Mouse (Mus musculus) MEL (cell line): ENCODE results near the gene Ppp1r9b. TPM values are rescaled to one million over a fixed set of nuclear protein-coding genes. Genes with fewer than 3 reads are reported as not detected.
A peak's percentile ranks its signal among the peaks of the same experiment; 100 is the strongest.

Source experiments
- DNase-seq: peaks from one replicate; pipeline ENCODE4 v3.0.0; 2011; ENCODE audit warnings: low read depth, low spot score
- H3K27ac ChIP-seq: 2 replicates; pipeline ENCODE4 v1.5.1; 2012; ENCODE audit warnings: low read depth, mild to moderate bottlenecking, control low read depth, low read length, moderate library complexity; ENCODE audit not compliant: control insufficient read depth
- H3K27me3 ChIP-seq, 2 experiments: fragments of 150-350 bp in 1 of 2; sonication (generic) in 1 of 2; 2 replicates each; pipeline ENCODE4 v1.6.1; 2012; ENCODE audit warnings: low read length in 2 of 2, mild to moderate bottlenecking in 2 of 2, improper control_type of control experiment in 1 of 2, moderate library complexity in 1 of 2; ENCODE audit not compliant: insufficient read depth in 2 of 2, control insufficient read depth in 1 of 2
- H3K36me3 ChIP-seq, 2 experiments: 2 replicates each; pipeline ENCODE4 v1.6.1; 2012 to 2014; ENCODE audit warnings: low read length in 2 of 2, improper control_type of control experiment in 1 of 2, inconsistent platforms in 1 of 2, mild to moderate bottlenecking in 1 of 2; ENCODE audit not compliant: insufficient read depth in 2 of 2, control insufficient read depth in 1 of 2
- H3K4me1 ChIP-seq, 2 experiments: fragments of 150-350 bp in 1 of 2; sonication (generic) in 1 of 2; 2 replicates each; pipeline ENCODE4 v1.6.1; 2012; ENCODE audit warnings: low read length in 2 of 2, improper control_type of control experiment in 1 of 2, mild to moderate bottlenecking in 1 of 2; ENCODE audit not compliant: insufficient read depth in 2 of 2, control insufficient read depth in 1 of 2
- H3K4me3 ChIP-seq, 2 experiments: fragments of 150-350 bp in 1 of 2; sonication (generic) in 1 of 2; 2 replicates each; pipeline ENCODE4 v1.5.1; 2012; ENCODE audit warnings: low read depth in 2 of 2, low read length in 2 of 2, mild to moderate bottlenecking in 2 of 2, moderate library complexity in 2 of 2, control low read depth in 1 of 2, improper control_type of control experiment in 1 of 2; ENCODE audit not compliant: control insufficient read depth in 1 of 2, insufficient read depth in 1 of 2
- H3K79me2 ChIP-seq: 2 replicates; pipeline ENCODE4 v1.6.1; 2012; ENCODE audit warnings: mild to moderate bottlenecking, low read length, moderate library complexity; ENCODE audit not compliant: control insufficient read depth, poor library complexity, insufficient read depth
- H3K9ac ChIP-seq: 2 replicates; pipeline ENCODE4 v1.6.1; 2012; ENCODE audit warnings: low read depth, mild to moderate bottlenecking, control low read depth, low read length, moderate library complexity; ENCODE audit not compliant: control insufficient read depth, poor library complexity, severe bottlenecking
- H3K9me3 ChIP-seq: fragments of 150-350 bp; sonication (generic); replicated peaks from 2 replicates; pipeline ENCODE4 v1.6.1; 2012; ENCODE audit warnings: mild to moderate bottlenecking, low read length, improper control_type of control experiment, moderate library complexity; ENCODE audit not compliant: insufficient read depth
- CHD2 ChIP-seq: IDR thresholded peaks from 2 replicates; pipeline ENCODE4 v1.6.1; 2011; ENCODE audit warnings: low read length, improper control_type of control experiment
- CTCF ChIP-seq, 3 experiments: IDR thresholded peaks in 2 of 3; conservative IDR thresholded peaks in 1 of 3; 2 replicates each; pipeline ENCODE4 v1.5.1; 2011 to 2012; ENCODE audit warnings: low read length in 3 of 3, low read depth in 2 of 3, mild to moderate bottlenecking in 2 of 3, improper control_type of control experiment in 1 of 3, inconsistent platforms in 1 of 3, mixed read lengths in 1 of 3, moderate library complexity in 1 of 3; ENCODE audit not compliant: control insufficient read depth in 1 of 3, insufficient read depth in 1 of 3, poor library complexity in 1 of 3, severe bottlenecking in 1 of 3
- ELF1 ChIP-seq: IDR thresholded peaks from 2 replicates; pipeline ENCODE4 v1.6.1; 2014; ENCODE audit warnings: low read depth, mild to moderate bottlenecking, inconsistent platforms, low read length, improper control_type of control experiment, moderate library complexity
- EP300 ChIP-seq, 2 experiments: IDR thresholded peaks; 2 replicates each; pipeline ENCODE4 v1.6.1; 2011; ENCODE audit warnings: improper control_type of control experiment in 2 of 2, low read length in 2 of 2, low read depth in 1 of 2, mild to moderate bottlenecking in 1 of 2
- GATA1 ChIP-seq: IDR thresholded peaks from 2 replicates; pipeline ENCODE4 v1.6.1; 2011; ENCODE audit warnings: low read depth, low read length, improper control_type of control experiment
- JUND ChIP-seq: IDR thresholded peaks from 2 replicates; pipeline ENCODE4 v1.6.1; 2011; ENCODE audit warnings: low read depth, mild to moderate bottlenecking, improper control_type of control experiment, low read length
- MYB ChIP-seq: IDR thresholded peaks from 2 replicates; pipeline ENCODE4 v1.6.1; 2011; ENCODE audit warnings: mild to moderate bottlenecking, low read depth, low read length, improper control_type of control experiment
- NELFE ChIP-seq: IDR thresholded peaks from 2 replicates; pipeline ENCODE4 v1.6.1; 2011; ENCODE audit warnings: low read depth, low read length, improper control_type of control experiment
- NRF1 ChIP-seq: IDR thresholded peaks from 2 replicates; pipeline ENCODE4 v1.6.1; 2014; ENCODE audit warnings: low read depth, mild to moderate bottlenecking, inconsistent platforms, low read length, improper control_type of control experiment, moderate library complexity; ENCODE audit not compliant: poor library complexity, insufficient read depth, severe bottlenecking
- POLR2A ChIP-seq, 2 experiments: IDR thresholded peaks; 2 replicates each; pipeline ENCODE4 v1.6.1; 2011 to 2012; ENCODE audit warnings: low read length in 2 of 2, mild to moderate bottlenecking in 2 of 2, control low read depth in 1 of 2, improper control_type of control experiment in 1 of 2, low read depth in 1 of 2, moderate library complexity in 1 of 2; ENCODE audit not compliant: control insufficient read depth in 1 of 2, insufficient read depth in 1 of 2, poor library complexity in 1 of 2
- POLR2AphosphoS2 ChIP-seq: IDR thresholded peaks from 2 replicates; pipeline ENCODE4 v1.6.1; 2011; ENCODE audit warnings: low read length, improper control_type of control experiment
- POLR2AphosphoS5 ChIP-seq: IDR thresholded peaks from 2 replicates; pipeline ENCODE4 v1.6.1; 2012; ENCODE audit warnings: low read depth, borderline replicate concordance, mild to moderate bottlenecking, inconsistent platforms, low read length, moderate library complexity, mixed read lengths
- RAD21 ChIP-seq: IDR thresholded peaks from 2 replicates; pipeline ENCODE4 v1.6.1; 2011; ENCODE audit warnings: mild to moderate bottlenecking, low read depth, low read length, improper control_type of control experiment
- RCOR1 ChIP-seq: IDR thresholded peaks from 2 replicates; pipeline ENCODE4 v1.6.1; 2012; ENCODE audit warnings: low read depth, mild to moderate bottlenecking, inconsistent platforms, low read length, improper control_type of control experiment
- SMC3 ChIP-seq: IDR thresholded peaks from 2 replicates; pipeline ENCODE4 v1.6.1; 2011; ENCODE audit warnings: low read depth, low read length, improper control_type of control experiment
- TAL1 ChIP-seq: IDR thresholded peaks from 2 replicates; pipeline ENCODE4 v1.6.1; 2012; ENCODE audit warnings: mild to moderate bottlenecking, inconsistent platforms, low read length, moderate library complexity, mixed read lengths
- TBP ChIP-seq: IDR thresholded peaks from 2 replicates; pipeline ENCODE4 v1.8.0; 2011; ENCODE audit warnings: low read depth, low read length, improper control_type of control experiment
- TCF12 ChIP-seq: IDR thresholded peaks from 2 replicates; pipeline ENCODE4 v1.6.1; 2014; ENCODE audit warnings: low read depth, mild to moderate bottlenecking, inconsistent platforms, low read length, improper control_type of control experiment, moderate library complexity
- USF1 ChIP-seq: IDR thresholded peaks from 2 replicates; pipeline ENCODE4 v1.6.1; 2014; ENCODE audit warnings: low read depth, mild to moderate bottlenecking, inconsistent platforms, low read length, improper control_type of control experiment, moderate library complexity
- ZC3H11A ChIP-seq: IDR thresholded peaks from 2 replicates; pipeline ENCODE4 v1.6.1; 2012; ENCODE audit warnings: low read depth, mild to moderate bottlenecking, inconsistent platforms, low read length, improper control_type of control experiment
- ZMIZ1 ChIP-seq: IDR thresholded peaks from 2 replicates; pipeline ENCODE4 v1.6.1; 2012; ENCODE audit warnings: low read depth, mild to moderate bottlenecking, inconsistent platforms, low read length, improper control_type of control experiment, moderate library complexity
- ZNF384 ChIP-seq: IDR thresholded peaks from 2 replicates; pipeline ENCODE4 v1.6.1; 2012; ENCODE audit warnings: low read depth, mild to moderate bottlenecking, inconsistent platforms, low read length, improper control_type of control experiment
- polyA plus RNA-seq, 2 experiments: library from polyadenylated mRNA; stranded (reverse) in 1 of 2; unstranded in 1 of 2; fragments of >175 nt in 1 of 2; fragments of >200 nt in 1 of 2; gene quantifications; 2 replicates each; pipeline versions ENCODE4 v1.2.1 to v1.2.4; 2012; ENCODE audit warnings: low replicate concordance in 2 of 2, low read depth in 1 of 2; ENCODE audit not compliant: insufficient read length in 2 of 2, insufficient read depth in 1 of 2, missing spikeins in 1 of 2
- total RNA-seq: library from RNA; depleted of rRNA; stranded (reverse); fragments of 300-350 nt; gene quantifications from 2 replicates; pipeline ENCODE4 v1.2.3, GENCODE M21; 2012

The Ppp1r9b gene
- total and polyA plus RNA-seq, 3 experiments, result 47.0 to 169 (median 150) TPM

GRCm38 (mm10) chr11:95000548-95000947, 9.7 kb downstream of the Ppp1r9b start (continued):
- TF ChIP-seq JUND, result no peak
- TF ChIP-seq ZMIZ1, result no peak; the same call in 1 of the 2 replicates
- TF ChIP-seq CTCF (IDR thresholded peaks at IDR 0.05 in 2 of 3, conservative IDR thresholded peaks at IDR 0.05 in 1 of 3; ENCODE audit: control insufficient read depth in 1 of 3, insufficient read depth in 1 of 3, low read depth in 2 of 3, low read length in 3 of 3, poor library complexity in 1 of 3, severe bottlenecking in 1 of 3), result no peak
- no peak for TF ChIP-seq NRF1
- peak; percentile 44 for TF ChIP-seq NELFE
- TF ChIP-seq EP300 (IDR thresholded peaks at IDR 0.05; ENCODE audit: low read depth in 1 of 2, low read length in 2 of 2), result peak; percentile 62 to 79
- TF ChIP-seq POLR2A (IDR thresholded peaks at IDR 0.05; ENCODE audit: control insufficient read depth in 1 of 2, insufficient read depth in 1 of 2, low read depth in 1 of 2, low read length in 2 of 2, poor library complexity in 1 of 2), result peak in 1 of 2 experiments; percentile 70; a peak in 2 of 4 replicates
- TF ChIP-seq USF1, result no peak
- TF ChIP-seq TCF12, result peak; percentile 68
- TF ChIP-seq MYB, result no peak
- TF ChIP-seq POLR2AphosphoS5, result no peak
- TF ChIP-seq, all 39 proteins: peak for 17

GRCm38 (mm10) chr11:95001058-95001457, 10.2 kb downstream of the Ppp1r9b start:
- no peaks in the 10 kb centered on the region for H3K27me3 ChIP-seq
- peak; percentile 80 for DNase-seq
- no peak overlapping the region for H3K4me3 ChIP-seq
- TF ChIP-seq MYB (no peak), CHD2 (no peak), POLR2AphosphoS2 (no peak), ZMIZ1 (0 out of 2 replicates have a peak, but pooled peaks have one; percentile 26), GATA1 (0 out of 2 replicates have a peak, but pooled peaks have one; percentile 40), TBP (0 out of 2 replicates have a peak, but pooled peaks have one; percentile 21), RCOR1 (peak; percentile 22; the same call in 1 of the 2 replicates), ELF1 (no peak), SMC3 (peak; percentile 73), JUND (no peak), TAL1 (no peak), ZC3H11A (peak; percentile 48; the same call in 1 of the 2 replicates), RAD21 (peak; percentile 74), CTCF (IDR thresholded peaks at IDR 0.05 in 2 of 3, conservative IDR thresholded peaks at IDR 0.05 in 1 of 3; ENCODE audit: control insufficient read depth in 1 of 3, insufficient read depth in 1 of 3, low read depth in 2 of 3, low read length in 3 of 3, poor library complexity in 1 of 3, severe bottlenecking in 1 of 3) (peak; percentile 84 to 97 (median 86)), ZNF384 (no peak)
- H3K36me3 ChIP-seq, result peaks cover 10 to 65% of the 10 kb centered on the region in 2 experiments
- peak overlapping the region; percentile 62 for H3K27ac ChIP-seq
- peak overlapping the region; percentile 24 for H3K9ac ChIP-seq
- H3K4me1 ChIP-seq, result peaks cover 31 to 71% of the 10 kb centered on the region in 2 experiments
- H3K79me2 ChIP-seq, result peaks cover 39% of the 10 kb centered on the region
- H3K9me3 ChIP-seq, result no peaks in the 10 kb centered on the region
